Mouse (Mus musculus): ENCODE data around the gene Agpat4. TPM values are rescaled to one million over a fixed set of nuclear protein-coding genes. Genes with fewer than 3 reads are reported as not detected.

Gene Agpat4
- 7.0 and 11.6 TPM in 2 replicates for total RNA-seq (2017)

DNA sequence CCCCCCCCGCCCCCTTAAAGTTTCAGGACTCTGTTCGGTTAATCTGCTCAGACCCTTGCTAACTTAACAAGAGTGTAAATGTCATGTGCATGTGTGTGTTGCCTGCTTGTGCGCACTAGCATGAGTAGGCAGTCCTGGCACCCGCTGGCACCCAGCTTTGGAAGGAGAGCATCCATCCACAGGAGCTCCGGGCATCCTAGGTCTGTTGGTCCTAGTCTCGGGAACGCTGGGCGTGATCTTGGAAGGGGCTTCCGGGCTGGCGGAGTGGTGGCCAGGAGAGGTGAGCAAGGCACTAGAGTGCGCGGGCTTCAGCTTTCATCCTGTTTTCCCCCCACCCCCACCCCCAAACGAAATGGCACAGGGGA lies at the start of gene Agpat4:
Gene Agpat4 (plus strand): TSS at position 144 of the 365 bp plus-strand sequence.
- 0 out of 2 replicates have a peak, but pooled peaks have one; percentile 7 for ATAC-seq (replicated peaks; ENCODE audit: low read depth, poor library complexity, severe bottlenecking)

DNA sequence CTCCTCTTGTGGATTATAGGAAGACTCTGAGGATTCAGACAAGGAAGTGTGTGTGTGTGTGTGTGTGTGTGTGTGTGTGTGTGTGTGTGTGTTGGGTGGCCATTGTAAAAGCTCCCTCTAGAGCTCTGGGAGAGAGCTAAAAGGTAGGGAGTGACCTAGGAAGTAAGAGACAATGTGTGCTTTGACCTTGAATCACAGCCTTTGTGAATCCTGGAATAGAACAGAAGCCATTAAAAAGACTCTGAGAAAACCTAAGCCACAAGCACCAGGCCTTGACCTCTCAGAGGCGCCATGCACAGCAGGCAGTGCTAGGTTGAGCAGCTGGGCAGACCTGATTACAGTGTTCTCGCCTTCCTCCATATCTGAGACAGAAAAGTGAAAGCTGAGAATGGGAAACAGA lies 41.7 kb upstream of the Agpat4 start:
- no peak for ATAC-seq (replicated peaks; ENCODE audit: low read depth, poor library complexity, severe bottlenecking)

DNA sequence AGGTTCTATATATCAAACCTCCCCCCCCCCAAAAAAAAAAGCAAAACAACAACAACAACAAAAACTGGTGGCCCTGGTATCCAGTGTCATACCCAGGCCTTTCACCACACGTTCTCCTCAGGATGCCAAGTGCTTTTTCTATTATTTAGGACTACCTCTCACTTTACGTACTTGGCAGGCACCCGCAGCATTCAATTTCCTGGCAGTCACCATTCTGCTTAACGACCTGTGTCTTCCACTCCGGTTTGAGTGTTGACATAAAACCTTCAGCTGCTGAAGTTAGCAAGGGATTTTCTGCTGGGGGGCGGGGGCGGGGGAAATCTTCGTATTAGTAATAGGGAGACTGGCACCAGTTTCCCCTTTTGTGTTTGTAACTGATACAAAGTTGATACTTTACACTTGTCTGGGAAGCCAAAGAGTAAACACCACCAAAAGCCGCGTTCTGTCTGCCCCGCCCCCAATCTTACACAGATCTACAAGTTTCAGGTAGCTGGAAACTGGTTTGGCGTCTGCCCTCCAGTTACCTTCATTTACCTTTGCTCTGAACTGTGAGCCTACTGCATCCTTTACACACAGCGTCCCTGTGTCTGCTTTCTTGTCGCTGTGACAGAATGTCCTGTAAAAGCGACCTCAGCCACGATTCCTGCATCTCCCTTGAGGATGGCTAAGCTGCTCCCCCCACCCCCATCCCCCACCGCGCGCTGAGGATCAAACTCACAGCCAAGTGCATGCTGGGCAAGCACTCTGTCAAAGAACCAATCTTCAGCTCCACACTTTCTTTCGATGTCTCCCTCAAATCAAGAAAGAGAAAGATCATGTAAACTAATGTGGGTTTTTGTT lies 37.6 kb upstream of the Agpat4 start:
- no peak for ATAC-seq (replicated peaks; ENCODE audit: low read depth, poor library complexity, severe bottlenecking)

DNA sequence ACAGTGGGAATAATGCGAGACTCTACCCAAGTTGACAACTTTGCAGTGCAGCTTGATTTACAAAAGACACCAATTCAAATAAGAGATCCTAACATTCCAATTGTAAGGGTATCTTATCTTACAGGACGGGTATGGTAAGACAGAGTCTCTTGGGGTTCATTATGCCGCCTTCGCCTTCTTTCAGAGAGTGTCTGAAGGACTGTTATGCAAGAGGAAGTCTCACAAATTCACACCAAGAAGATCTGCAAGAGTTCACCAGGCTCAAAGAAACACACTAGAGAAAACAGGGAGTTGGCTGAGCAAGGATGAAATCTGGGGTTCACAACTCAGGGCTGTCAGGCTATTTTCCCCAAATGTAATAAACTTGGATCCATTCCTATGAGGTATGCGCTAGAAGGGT lies 36.3 kb upstream of the Agpat4 start:
- ATAC-seq (replicated peaks; ENCODE audit: low read depth, poor library complexity, severe bottlenecking) = no peak

DNA sequence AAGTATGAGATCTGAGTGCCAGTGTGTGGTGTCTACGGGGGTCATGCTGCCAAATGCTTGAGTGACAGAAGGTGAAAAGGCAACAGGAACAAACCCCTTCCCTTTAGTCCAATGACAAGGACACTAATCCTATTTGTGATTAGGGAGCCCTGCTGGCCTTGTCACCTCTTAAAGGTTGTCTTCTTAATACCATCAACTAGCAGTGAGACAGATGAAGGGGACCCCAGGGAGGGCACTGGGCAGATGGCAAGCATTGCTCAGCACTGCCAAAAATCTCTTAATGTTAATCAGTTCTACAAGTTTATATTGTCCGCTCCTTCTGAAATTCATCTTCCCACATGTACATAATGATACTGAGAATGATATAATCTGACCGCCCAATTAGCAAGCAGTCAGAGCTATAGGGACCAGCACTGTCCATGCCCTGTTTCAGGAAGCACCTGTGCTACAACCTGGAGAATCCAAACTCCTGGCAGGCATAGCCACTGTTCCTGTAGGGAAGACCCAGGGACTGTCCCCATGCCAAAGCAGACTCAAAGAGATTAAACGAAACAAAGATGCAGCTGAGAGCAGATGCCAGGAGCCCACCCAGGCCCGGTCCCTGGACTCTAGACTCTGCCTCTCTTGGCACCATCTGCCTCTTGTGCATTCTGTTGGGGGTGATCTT lies 28.1 kb upstream of the Agpat4 start:
- no peak for ATAC-seq (replicated peaks; ENCODE audit: low read depth, poor library complexity, severe bottlenecking)

DNA sequence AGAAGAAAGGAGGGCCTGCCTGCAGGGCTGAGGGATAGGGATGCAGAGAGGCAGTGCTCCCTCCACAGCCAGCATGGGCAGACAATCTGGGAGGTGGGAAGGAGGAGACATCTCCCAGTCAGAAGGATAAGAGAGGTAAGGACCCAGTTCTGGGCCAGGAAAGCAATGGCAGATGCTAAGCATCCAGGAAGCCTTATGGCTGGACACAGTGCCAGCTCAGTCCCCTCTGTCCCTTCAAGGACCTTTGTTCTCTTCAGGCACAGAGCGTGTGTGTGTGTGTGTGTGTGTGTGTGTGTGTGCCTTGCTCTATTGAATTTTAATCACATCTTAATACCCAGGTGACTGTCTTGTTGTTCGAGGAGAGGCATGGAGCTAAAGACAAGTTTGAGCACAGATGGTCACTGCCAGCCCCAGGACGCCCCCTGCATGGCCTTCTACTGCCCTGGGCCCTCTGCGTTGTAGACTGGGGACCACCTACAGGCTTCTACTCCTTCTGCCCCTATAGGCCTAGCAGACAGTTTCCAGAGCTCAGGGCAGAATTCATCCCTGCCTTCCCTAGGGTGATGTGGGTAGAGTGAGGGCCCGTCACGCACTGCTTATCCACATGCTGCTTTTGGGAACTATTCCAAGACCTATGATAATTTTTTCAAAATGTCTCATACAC lies 25.5 kb upstream of the Agpat4 start:
- no peak for ATAC-seq (replicated peaks; ENCODE audit: low read depth, poor library complexity, severe bottlenecking)

DNA sequence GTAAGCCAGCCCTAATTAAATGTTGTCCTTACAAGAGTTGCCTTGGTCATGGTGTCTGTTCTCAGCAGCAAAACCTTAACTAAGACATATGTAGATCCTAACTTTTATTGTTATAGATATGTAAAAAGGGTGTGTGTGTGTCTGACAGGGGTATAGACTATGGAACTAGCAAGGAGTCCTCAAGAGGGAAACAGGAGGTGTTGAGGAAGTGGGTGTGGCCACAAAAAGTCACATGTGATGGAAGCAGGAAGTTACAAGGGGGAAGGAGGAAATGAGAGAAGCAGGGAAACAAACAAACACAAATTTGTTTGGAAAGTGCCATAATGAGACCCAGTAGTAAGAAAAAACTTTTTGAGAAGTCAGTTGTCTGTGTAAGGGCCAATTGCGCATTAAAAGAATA lies 24.5 kb upstream of the Agpat4 start:
- no peak for ATAC-seq (replicated peaks; ENCODE audit: low read depth, poor library complexity, severe bottlenecking)

DNA sequence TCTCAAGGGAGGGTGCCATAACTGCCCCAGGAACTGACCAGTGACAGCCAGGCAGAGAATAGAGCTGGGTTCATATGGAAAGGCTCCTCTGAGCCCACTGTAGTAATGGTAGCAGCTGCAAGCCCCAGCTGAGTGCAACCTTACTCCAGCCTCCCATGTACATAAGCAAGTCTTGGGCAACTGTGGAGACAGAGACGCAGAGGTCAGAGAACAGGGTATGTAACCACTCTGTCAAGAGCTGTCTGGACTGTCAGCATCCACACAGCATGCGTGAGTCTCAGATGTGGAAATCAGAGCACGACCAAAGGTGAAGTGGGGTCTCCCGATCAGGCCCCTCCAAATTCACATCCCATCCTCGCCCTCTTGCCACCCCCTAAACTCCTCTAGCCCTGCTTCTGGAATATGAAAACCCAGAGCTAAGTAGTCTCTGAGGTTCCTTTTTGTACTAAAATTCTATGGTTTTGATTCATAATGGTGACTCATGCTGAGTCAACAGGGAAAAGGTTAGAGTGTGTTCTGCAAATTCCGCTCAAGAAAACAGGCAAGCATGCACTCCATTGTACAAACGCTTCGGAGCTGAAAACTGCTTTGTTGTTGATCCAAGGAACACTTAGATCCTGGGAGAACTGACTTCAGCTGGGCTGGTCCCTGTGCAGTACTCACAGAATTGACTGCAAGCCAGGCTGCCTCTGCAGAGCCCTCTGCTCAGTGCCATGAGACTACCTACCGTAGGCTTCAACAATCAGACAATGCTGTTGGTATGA lies 23.5 kb upstream of the Agpat4 start:
- no peak for ATAC-seq (replicated peaks; ENCODE audit: low read depth, poor library complexity, severe bottlenecking)

DNA sequence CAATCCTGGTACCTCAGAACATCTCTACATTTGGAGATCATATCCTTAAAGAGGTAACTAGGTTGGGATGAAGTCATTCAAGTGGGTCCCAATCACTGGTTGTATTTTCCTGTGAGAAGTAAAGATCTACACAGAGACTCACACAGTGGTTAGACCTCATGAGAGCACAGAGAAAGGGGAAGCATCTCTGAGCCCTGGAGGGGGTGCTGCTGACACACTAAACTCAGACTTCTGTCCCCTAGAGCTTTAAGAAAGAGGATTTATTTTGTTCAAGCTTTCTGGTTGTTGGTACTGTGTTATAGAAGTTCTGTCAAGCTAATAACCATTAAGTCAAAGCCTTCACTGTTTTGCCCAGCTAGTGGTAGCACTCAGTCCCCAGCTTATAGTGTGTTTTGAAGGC lies 19.1 kb upstream of the Agpat4 start:
- no peak for ATAC-seq (replicated peaks; ENCODE audit: low read depth, poor library complexity, severe bottlenecking)

DNA sequence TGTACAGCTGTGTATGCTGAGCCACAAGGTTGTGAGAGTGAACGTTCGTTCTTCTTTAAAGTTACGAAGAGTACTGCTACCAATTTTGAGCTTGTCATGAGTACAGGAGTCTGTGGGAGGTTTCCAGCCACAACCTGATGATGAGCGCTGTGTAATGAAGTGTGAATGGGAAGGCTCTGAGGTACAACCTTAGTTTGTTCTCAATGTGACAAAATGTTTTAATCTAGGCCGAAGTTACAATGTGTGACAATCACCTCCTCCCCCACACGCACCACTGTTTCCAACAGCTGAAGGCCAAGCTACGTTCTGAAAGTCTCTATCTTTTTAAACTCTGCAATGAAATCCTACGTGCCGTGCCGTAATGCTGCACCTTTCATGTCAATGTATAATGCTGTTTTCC lies 16.2 kb upstream of the Agpat4 start:
- no peak for ATAC-seq (replicated peaks; ENCODE audit: low read depth, poor library complexity, severe bottlenecking)

DNA sequence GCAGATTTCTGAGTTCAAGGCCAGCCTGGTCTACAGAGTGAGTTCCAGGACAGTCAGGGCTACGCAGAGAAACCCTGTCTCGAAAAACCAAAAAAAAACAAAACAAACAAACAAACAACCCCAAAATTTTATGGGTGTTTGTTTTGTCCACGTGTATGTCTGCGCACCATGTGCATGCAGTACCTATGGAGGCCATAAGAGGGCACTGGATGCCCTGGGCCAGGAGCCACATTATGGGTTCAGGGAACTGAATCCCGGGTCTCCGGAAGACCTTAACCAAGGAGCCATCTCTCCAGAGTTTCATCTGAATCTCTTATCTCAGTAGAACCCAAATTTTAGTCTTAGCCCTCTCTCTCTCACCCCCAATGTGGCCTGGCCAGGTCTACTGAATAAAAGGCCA lies 14.7 kb upstream of the Agpat4 start:
- 0 out of 2 replicates have a peak, but pooled peaks have one; percentile 50 for ATAC-seq (replicated peaks; ENCODE audit: low read depth, poor library complexity, severe bottlenecking)

DNA sequence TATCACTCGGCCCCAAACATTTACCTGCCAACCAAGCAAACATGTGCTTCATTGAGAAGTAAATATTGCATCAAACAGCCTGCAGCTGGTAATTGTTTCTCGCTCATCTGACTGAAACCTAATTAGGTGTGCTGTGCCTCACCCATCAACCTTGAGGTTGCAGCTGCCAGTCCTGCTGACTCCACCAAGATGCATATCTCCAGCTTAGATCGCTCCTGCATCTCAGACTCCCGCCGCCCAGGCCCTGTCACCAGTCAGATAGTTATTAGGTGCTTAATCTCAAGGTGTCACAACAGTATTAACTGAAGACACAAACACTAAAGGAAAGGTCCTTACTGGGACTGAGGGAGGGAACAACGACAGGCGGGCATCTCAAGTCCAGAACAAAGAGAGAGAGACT lies 14.3 kb upstream of the Agpat4 start:
- ATAC-seq (replicated peaks; ENCODE audit: low read depth, poor library complexity, severe bottlenecking) = no peak

DNA sequence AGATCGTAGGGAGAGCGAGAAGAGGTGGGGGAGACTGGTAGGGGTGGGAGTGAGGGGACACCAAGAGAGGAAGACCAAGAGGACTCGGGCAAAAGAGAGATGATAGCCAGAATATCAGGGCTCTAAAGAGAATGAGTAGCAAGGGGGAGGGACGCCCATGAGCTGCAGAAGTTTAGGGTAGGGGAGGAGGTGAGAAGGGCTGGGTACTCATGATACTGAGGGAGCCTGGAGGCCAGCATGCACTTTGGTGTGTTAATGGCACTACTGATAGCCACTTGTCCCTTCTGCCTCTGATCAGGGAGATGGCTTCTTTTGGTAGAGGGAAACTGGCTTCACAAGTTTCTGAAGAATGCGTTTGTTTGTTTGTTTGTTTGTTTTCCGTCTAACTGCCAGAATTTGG lies 13.8 kb upstream of the Agpat4 start:
- no peak for ATAC-seq (replicated peaks; ENCODE audit: low read depth, poor library complexity, severe bottlenecking)

DNA sequence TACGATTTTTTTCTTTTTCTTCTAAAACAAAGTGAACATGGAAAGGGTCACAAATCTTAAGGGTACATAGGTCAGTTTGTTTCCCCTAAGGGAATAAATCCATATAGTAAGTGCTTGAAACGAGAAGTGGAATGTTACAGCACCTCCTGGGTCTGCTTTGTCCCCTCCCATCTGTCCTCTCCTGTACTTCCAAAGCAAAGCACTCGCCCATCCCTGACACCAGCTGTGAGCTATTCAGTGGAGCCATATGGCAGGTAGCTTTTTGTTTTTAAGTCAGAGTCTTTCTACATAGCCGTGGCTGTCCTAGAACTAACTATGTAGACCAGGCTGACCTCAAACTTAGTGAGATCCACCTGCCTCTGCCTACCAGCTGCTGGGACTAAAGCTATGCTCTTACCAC lies 12.2 kb upstream of the Agpat4 start:
- no peak for ATAC-seq (replicated peaks; ENCODE audit: low read depth, poor library complexity, severe bottlenecking)

DNA sequence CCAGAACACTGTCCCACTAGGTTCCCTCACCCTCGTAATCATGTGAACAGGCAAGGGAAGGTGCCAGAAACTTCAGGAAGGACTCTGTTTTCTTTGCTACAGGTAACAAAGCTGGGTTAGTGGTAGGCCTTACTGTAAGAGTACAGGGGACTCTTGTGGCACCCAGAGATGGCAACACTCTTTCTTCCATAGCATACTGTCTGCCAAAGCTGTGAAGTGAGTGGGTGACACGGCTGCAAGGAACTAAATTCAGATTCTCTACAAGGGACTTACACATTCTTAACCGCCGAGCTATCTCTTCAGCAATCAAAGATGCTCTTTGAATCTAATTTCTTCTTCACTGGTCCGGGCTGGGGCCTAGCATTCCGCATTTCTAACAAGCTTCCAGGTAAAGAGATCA lies 4.9 kb upstream of the Agpat4 start:
- no peak for ATAC-seq (replicated peaks; ENCODE audit: low read depth, poor library complexity, severe bottlenecking)

DNA sequence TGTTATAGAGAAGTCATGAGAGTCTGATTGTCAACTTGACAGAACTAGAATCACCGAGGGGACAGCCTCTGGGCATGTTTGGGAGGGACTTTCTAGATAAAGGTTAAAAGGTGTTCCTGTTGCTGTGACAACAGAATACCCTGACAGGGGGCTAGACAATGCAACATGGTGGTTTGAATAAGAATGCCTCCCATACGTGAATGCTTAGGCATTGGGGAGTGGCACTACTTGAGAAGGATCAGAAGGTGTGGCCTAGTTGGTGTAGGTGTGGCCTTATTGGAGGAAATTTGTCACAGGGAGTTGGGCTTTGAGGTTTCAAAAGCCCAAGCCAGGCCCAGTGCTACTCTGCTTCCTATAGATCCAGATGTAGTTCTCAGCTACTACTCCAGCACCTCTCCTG lies 3.4 kb upstream of the Agpat4 start:
- ATAC-seq (replicated peaks; ENCODE audit: low read depth, poor library complexity, severe bottlenecking) = no peak

DNA sequence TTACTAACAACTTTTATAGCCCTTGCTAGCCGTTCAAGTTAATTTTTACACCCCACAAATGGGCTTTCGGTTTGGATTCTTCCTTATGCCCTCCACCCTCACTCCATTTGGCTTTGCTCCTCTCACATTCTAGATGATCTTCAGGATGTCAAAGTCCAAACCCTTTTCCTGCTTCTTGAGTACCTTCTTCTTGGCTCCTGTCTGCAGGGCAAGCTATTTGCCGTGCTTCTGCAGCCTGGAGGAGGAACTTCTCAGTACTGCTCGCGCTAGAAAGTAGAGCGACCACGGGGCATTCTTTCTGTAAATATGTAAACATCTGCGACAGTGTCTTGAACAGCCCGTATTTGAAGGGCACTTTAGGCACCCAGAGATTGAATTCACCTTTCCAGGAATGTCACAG lies 373 bp upstream of the Agpat4 start:
- no peak for ATAC-seq (replicated peaks; ENCODE audit: low read depth, poor library complexity, severe bottlenecking)

DNA sequence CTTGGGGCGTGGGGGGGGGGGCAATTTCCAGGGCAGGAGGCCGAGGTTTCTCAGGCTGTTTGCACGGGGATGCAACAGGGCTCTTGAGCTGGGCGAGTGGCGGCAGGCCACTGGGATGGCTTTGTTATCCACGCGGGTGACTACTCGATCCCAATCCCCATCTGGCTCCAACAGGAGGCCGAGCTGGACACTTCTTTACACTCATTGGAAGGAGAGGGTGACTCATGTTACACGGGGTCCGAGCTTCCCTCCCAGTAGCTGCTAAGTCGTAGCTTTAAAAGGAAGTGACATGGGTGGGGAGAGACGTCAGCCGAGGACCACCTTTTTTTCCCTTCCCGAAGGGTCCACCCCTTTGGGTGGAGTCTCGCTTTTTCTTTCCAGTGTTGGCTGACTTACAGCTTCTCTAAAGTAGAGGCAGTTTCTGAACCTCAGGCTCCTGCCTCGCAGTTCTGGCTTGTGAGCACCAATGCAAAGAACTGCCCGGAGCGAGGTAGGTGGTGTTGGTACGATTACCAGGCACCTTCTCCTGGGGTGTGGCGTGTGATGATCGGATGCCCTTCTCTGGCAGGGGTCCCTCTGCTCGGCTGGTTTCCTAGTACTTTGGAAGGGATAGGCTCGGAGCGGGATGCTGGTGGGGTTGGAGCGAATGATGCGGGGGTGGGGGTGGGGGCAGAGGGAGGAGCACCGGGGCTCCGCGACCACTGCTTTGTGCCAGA lies 580 bp downstream of the Agpat4 start:
- ATAC-seq (replicated peaks; ENCODE audit: low read depth, poor library complexity, severe bottlenecking) = peak; percentile 96

DNA sequence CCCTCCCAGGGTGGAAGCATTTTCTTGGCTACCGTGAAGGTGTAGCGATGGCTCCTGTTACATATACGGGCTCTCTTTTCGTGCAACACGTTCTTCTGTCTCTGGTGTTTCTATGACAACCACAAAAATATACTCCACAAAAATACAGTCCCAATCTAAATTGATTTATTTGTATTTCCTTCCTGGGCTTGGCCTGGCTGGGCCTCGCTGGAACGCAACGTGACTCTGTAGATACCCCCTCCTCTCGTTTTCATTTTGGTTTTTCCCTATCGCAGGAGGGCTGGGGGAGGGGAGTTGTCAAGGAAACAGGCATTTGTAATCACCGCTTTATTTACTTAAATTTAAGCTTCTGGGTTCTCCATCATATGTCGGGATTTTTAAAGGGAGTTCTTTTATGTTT lies 1.2 kb downstream of the Agpat4 start:
- ATAC-seq (replicated peaks; ENCODE audit: low read depth, poor library complexity, severe bottlenecking) = peak; percentile 12

DNA sequence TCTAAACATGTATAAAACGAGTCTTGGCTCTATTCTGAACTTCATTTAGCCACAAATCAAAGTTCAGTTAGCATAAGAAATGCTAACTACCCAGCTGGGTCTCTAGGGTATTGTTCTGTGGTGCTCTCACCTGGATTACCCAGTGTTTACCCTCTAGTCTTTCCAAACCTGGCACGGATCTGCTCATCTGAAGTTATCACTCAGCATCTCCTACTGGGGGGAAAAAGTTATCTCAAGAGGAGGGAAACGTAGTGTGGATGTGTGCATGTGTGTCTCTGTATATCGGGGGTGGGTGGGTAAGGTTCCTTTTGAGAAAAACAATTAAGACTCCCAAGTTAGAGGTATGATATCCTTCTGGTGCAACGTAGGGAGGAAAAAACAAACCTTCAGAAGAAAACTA lies 1.8 kb downstream of the Agpat4 start:
- ATAC-seq (replicated peaks; ENCODE audit: low read depth, poor library complexity, severe bottlenecking) = no peak
